Mouse (Mus musculus): Measurements from ENCODE around the gene Oosp2. TPM values are rescaled to one million over a fixed set of nuclear protein-coding genes. Genes with fewer than 3 reads are reported as not detected.

The Oosp2 gene
- total and polyA plus RNA-seq, 3 experiments = not detected

- H3K36me3 ChIP-seq (replicated peaks) = no peaks in the 10 kb centered on the region
- H3K4me3 ChIP-seq (ENCODE audit: low read depth, low read length) = no peak overlapping the region
- peaks cover 8% of the 10 kb centered on the region; the same call in 1 of the 2 replicates for H3K27me3 ChIP-seq (ENCODE audit: insufficient read depth, low read length)
- DNase-seq (ENCODE audit: low spot score) (no peak), ATAC-seq (ENCODE audit: extremely low read depth, insufficient number of reproducible peaks, low FRiP score, poor library complexity, severe bottlenecking) (no peak)
- TF ChIP-seq TAL1 (conservative IDR thresholded peaks at IDR 0.05; ENCODE audit: low read depth, low read length) (no peak), GATA1 (IDR thresholded peaks at IDR 0.05; ENCODE audit: borderline replicate concordance, low read length) (no peak), GATA2 (IDR thresholded peaks at IDR 0.05; ENCODE audit: borderline replicate concordance, low read depth, low read length) (no peak), CTCF (IDR thresholded peaks at IDR 0.05; ENCODE audit: low read depth, low read length) (no peak), POLR2AphosphoS5 (IDR thresholded peaks at IDR 0.05; ENCODE audit: insufficient replicate concordance, low read depth, low read length) (no peak)
- no peaks in the 10 kb centered on the region for H3K9me3 ChIP-seq (replicated peaks)
- H3K4me1 ChIP-seq (ENCODE audit: insufficient read depth, low read depth, low read length) = peaks cover 2% of the 10 kb centered on the region
Observed at GRCm38 (mm10) chr19:11601349-11601748, 59.0 kb downstream of the Oosp2 start.

Other genes starting within 250 kb of the Oosp2 start
- gene Ms4a4b, start 217.0 kb downstream of the Oosp2 start, total RNA-seq (2014; fragmentation: Nextera tagmentation) = not detected in 2 replicates
- 0.06 and 0.27 TPM in 2 replicates for gene Ms4a4b, start 217.0 kb downstream of the Oosp2 start, total RNA-seq (2017)
- gene Ms4a4b, start 217.0 kb downstream of the Oosp2 start, polyA plus RNA-seq (2012) = not detected in 2 replicates
- 0.78 TPM in 1 of 2 replicates, not detected in the other for gene Ms4a6c, start 191.2 kb downstream of the Oosp2 start, total RNA-seq (2014; fragmentation: Nextera tagmentation)
- gene Ms4a6c, start 191.2 kb downstream of the Oosp2 start, total RNA-seq (2017) = 1.9 and 2.6 TPM in 2 replicates
- 0.03 TPM in 2 replicates for gene Ms4a6c, start 191.2 kb downstream of the Oosp2 start, polyA plus RNA-seq (2012)
- 1.4 and 2.1 TPM in 2 replicates for gene Gm8369, start 174.6 kb downstream of the Oosp2 start, total RNA-seq (2014; fragmentation: Nextera tagmentation)
- 0.87 and 0.98 TPM in 2 replicates for gene Gm8369, start 174.6 kb downstream of the Oosp2 start, total RNA-seq (2017)
- gene Gm8369, start 174.6 kb downstream of the Oosp2 start, polyA plus RNA-seq (2012) = not detected in 2 replicates
- 0.23 TPM in 1 of 2 replicates, not detected in the other for gene Ms4a6b, start 144.0 kb downstream of the Oosp2 start, total RNA-seq (2014; fragmentation: Nextera tagmentation)
- gene Ms4a6b, start 144.0 kb downstream of the Oosp2 start, total RNA-seq (2017) = 2.5 and 3.1 TPM in 2 replicates
- 0.21 TPM in 1 of 2 replicates, not detected in the other for gene Ms4a6b, start 144.0 kb downstream of the Oosp2 start, polyA plus RNA-seq (2012)
- not detected in 2 replicates for gene Ms4a4d, start 123.8 kb downstream of the Oosp2 start, total RNA-seq (2014; fragmentation: Nextera tagmentation)
- 0.16 TPM in 1 of 2 replicates, not detected in the other for gene Ms4a4d, start 123.8 kb downstream of the Oosp2 start, total RNA-seq (2017)
- not detected in 2 replicates for gene Ms4a4d, start 123.8 kb downstream of the Oosp2 start, polyA plus RNA-seq (2012)
- 1.4 TPM in 1 of 2 replicates, not detected in the other for gene Ms4a6d, start 55.7 kb downstream of the Oosp2 start, total RNA-seq (2014; fragmentation: Nextera tagmentation)
- 2.2 and 3.1 TPM in 2 replicates for gene Ms4a6d, start 55.7 kb downstream of the Oosp2 start, total RNA-seq (2017)
- 0.05 TPM in 1 of 2 replicates, not detected in the other for gene Ms4a6d, start 55.7 kb downstream of the Oosp2 start, polyA plus RNA-seq (2012)
- 1.3 and 1.4 TPM in 2 replicates for gene Ms4a2, start 36.8 kb downstream of the Oosp2 start, total RNA-seq (2014; fragmentation: Nextera tagmentation)
- 19.1 and 20.6 TPM in 2 replicates for gene Ms4a2, start 36.8 kb downstream of the Oosp2 start, total RNA-seq (2017)
- gene Ms4a2, start 36.8 kb downstream of the Oosp2 start, polyA plus RNA-seq (2012) = 0.03 TPM in 1 of 2 replicates, not detected in the other
- not detected in 2 replicates for gene Ms4a3, start 19.7 kb downstream of the Oosp2 start, total RNA-seq (2014; fragmentation: Nextera tagmentation)
- gene Ms4a3, start 19.7 kb downstream of the Oosp2 start, total RNA-seq (2017) = 0.35 TPM in 1 of 2 replicates, not detected in the other
- not detected in 2 replicates for gene Ms4a3, start 19.7 kb downstream of the Oosp2 start, polyA plus RNA-seq (2012)
- not detected in 2 replicates for gene Oosp1, start 30.6 kb upstream of the Oosp2 start, total RNA-seq (2014; fragmentation: Nextera tagmentation)
- 0.11 TPM in 1 of 2 replicates, not detected in the other for gene Oosp1, start 30.6 kb upstream of the Oosp2 start, total RNA-seq (2017)
- not detected in 2 replicates for gene Oosp1, start 30.6 kb upstream of the Oosp2 start, polyA plus RNA-seq (2012)
- not detected in 2 replicates for gene Oosp3, start 36.5 kb upstream of the Oosp2 start, total RNA-seq (2014; fragmentation: Nextera tagmentation)
- not detected in 2 replicates for gene Oosp3, start 36.5 kb upstream of the Oosp2 start, total RNA-seq (2017)
- not detected in 2 replicates for gene Oosp3, start 36.5 kb upstream of the Oosp2 start, polyA plus RNA-seq (2012)
- gene Gif, start 87.0 kb upstream of the Oosp2 start, total RNA-seq (2014; fragmentation: Nextera tagmentation) = not detected in 2 replicates
- 0.06 TPM in 1 of 2 replicates, not detected in the other for gene Gif, start 87.0 kb upstream of the Oosp2 start, total RNA-seq (2017)
- gene Gif, start 87.0 kb upstream of the Oosp2 start, polyA plus RNA-seq (2012) = not detected in 2 replicates
- 42.2 and 53.1 TPM in 2 replicates for gene Mrpl16, start 109.8 kb upstream of the Oosp2 start, total RNA-seq (2014; fragmentation: Nextera tagmentation)
- gene Mrpl16, start 109.8 kb upstream of the Oosp2 start, total RNA-seq (2017) = 68.5 and 91.4 TPM in 2 replicates
- 10.1 and 27.1 TPM in 2 replicates for gene Mrpl16, start 109.8 kb upstream of the Oosp2 start, polyA plus RNA-seq (2012)
- gene Stx3, start 158.8 kb upstream of the Oosp2 start, total RNA-seq (2014; fragmentation: Nextera tagmentation) = not detected in 2 replicates
- 1.3 and 1.9 TPM in 2 replicates for gene Stx3, start 158.8 kb upstream of the Oosp2 start, total RNA-seq (2017)
- not detected in 2 replicates for gene Stx3, start 158.8 kb upstream of the Oosp2 start, polyA plus RNA-seq (2012)
- not detected in 2 replicates for gene Olfr1417, start 178.7 kb upstream of the Oosp2 start, total RNA-seq (2014; fragmentation: Nextera tagmentation)
- gene Olfr1417, start 178.7 kb upstream of the Oosp2 start, total RNA-seq (2017) = 0.05 and 0.29 TPM in 2 replicates
- gene Olfr1417, start 178.7 kb upstream of the Oosp2 start, polyA plus RNA-seq (2012) = not detected in 2 replicates
- gene Olfr1418, start 200.5 kb upstream of the Oosp2 start, total RNA-seq (2014; fragmentation: Nextera tagmentation) = not detected in 2 replicates
- gene Olfr1418, start 200.5 kb upstream of the Oosp2 start, total RNA-seq (2017) = 0.11 and 0.17 TPM in 2 replicates
- not detected in 2 replicates for gene Olfr1418, start 200.5 kb upstream of the Oosp2 start, polyA plus RNA-seq (2012)
- gene Olfr1419, start 214.5 kb upstream of the Oosp2 start, total RNA-seq (2014; fragmentation: Nextera tagmentation) = not detected in 2 replicates
- 0.22 TPM in 1 of 2 replicates, not detected in the other for gene Olfr1419, start 214.5 kb upstream of the Oosp2 start, total RNA-seq (2017)
- gene Olfr1419, start 214.5 kb upstream of the Oosp2 start, polyA plus RNA-seq (2012) = not detected in 2 replicates
- not detected in 2 replicates for gene Olfr1420, start 226.0 kb upstream of the Oosp2 start, total RNA-seq (2014; fragmentation: Nextera tagmentation)
- 0.17 and 0.38 TPM in 2 replicates for gene Olfr1420, start 226.0 kb upstream of the Oosp2 start, total RNA-seq (2017)
- gene Olfr1420, start 226.0 kb upstream of the Oosp2 start, polyA plus RNA-seq (2012) = not detected in 2 replicates

Data from G1E (cell line).